Mouse (Mus musculus) embryonic facial prominence, embryonic 15.5 days (tissue): ENCODE measurements around the gene Gm11027. TPM values are rescaled to one million over a fixed set of nuclear protein-coding genes. Genes with fewer than 3 reads are reported as not detected.

ENCODE experiments used
- ATAC-seq: fragments of 200-750 bp; cut with Nextera tagmentation; 2 replicates; pipeline ENCODE4 v1.8.0; 2017; ENCODE audit warnings: low read depth, moderate TSS enrichment; ENCODE audit not compliant: insufficient number of reproducible peaks, low FRiP score, low TSS enrichment
- H3K27ac ChIP-seq: fragments of 300-500 bp; sonication (generic); replicated peaks from 2 replicates; pipeline ENCODE4 v1.5.1; 2015; ENCODE audit warnings: mild to moderate bottlenecking, inconsistent platforms
- H3K27me3 ChIP-seq: fragments of 300-500 bp; sonication (generic); 2 replicates; pipeline ENCODE4 v1.6.1; 2015; ENCODE audit warnings: inconsistent platforms
- H3K36me3 ChIP-seq: fragments of 300-500 bp; sonication (generic); 2 replicates; pipeline ENCODE4 v1.6.1; 2015; ENCODE audit warnings: mild to moderate bottlenecking, inconsistent platforms
- H3K4me1 ChIP-seq: fragments of 300-500 bp; sonication (generic); 2 replicates; pipeline ENCODE4 v1.6.1; 2015; ENCODE audit warnings: inconsistent platforms
- H3K4me2 ChIP-seq: fragments of 300-500 bp; sonication (generic); replicated peaks from 2 replicates; pipeline ENCODE4 v1.6.1; 2015; ENCODE audit warnings: mild to moderate bottlenecking, inconsistent platforms
- H3K4me3 ChIP-seq: fragments of 300-500 bp; sonication (generic); replicated peaks from 2 replicates; pipeline ENCODE4 v1.5.1; 2015; ENCODE audit warnings: mild to moderate bottlenecking, inconsistent platforms
- H3K9ac ChIP-seq: fragments of 300-500 bp; sonication (generic); 2 replicates; pipeline ENCODE4 v1.6.1; 2015; ENCODE audit warnings: inconsistent platforms
- H3K9me3 ChIP-seq: fragments of 300-500 bp; sonication (generic); replicated peaks from 2 replicates; pipeline ENCODE4 v1.6.1; 2016; ENCODE audit warnings: inconsistent platforms
- WGBS: fragments of 180-500 bp; shearing (Covaris S2); methylation state at CpG from one replicate; pipeline ENCODE4 v1.1.7; 2015; 5-methylcytosine and 5-hydroxymethylcytosine counted together
- microRNA-seq: library from miRNA; unstranded; fragments of <30 nt; microRNA quantifications from one replicate; pipeline ENCODE4, GENCODE M21; 2016; ENCODE audit warnings: borderline number of aligned reads
- polyA plus RNA-seq: library from polyadenylated mRNA; unstranded; fragments of >200 nt; fragmentation: Nextera tagmentation; extraction: Ambion mirVana; gene quantifications from 2 replicates; pipeline ENCODE4 v1.2.1, GENCODE M21; 2015

Gene Gm11027
- polyA plus RNA-seq, 1 experiment from 2014 or later, result not detected

DNA sequence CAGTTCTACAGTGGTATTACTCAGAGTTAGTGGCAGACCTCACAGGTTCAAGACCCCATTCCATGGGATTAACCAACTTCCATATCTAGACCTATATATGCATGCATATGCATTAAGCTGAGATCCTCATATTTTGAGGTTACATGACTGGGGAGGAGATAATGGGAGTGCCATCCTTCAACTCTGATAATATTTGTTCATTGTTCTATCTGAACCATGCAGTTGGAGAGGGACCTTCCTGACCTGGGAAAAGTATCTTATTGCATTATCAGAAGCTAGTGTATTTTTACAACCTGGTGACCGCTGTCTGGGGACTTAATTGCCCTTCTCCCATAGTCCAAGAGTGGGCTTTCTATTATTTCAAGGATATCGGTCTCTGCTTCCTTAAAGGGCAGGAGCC lies 33.4 kb downstream of the Gm11027 start:
- no peaks in the 10 kb centered on the region for H3K4me1 ChIP-seq
- no peak overlapping the region for H3K4me3 ChIP-seq
- WGBS, result 87% methylated on average over 2 of the region's 2 CpGs
- H3K4me2 ChIP-seq, result no peak overlapping the region
- H3K36me3 ChIP-seq, result no peaks in the 10 kb centered on the region
- no peak overlapping the region for H3K9ac ChIP-seq
- ATAC-seq, result no peak
- H3K9me3 ChIP-seq, result no peaks in the 10 kb centered on the region
- no peak overlapping the region for H3K27ac ChIP-seq
- H3K27me3 ChIP-seq, result no peaks in the 10 kb centered on the region

GRCm38 (mm10) chr12:116313816-116314215 lies 38.6 kb downstream of the Gm11027 start:
- Histone ChIP-seq H3K4me2 (no peak overlapping the region), H3K9ac (no peak overlapping the region), H3K27ac (no peak overlapping the region), H3K4me1 (no peaks in the 10 kb centered on the region), H3K9me3 (no peaks in the 10 kb centered on the region), H3K4me3 (no peak overlapping the region), H3K36me3 (no peaks in the 10 kb centered on the region), H3K27me3 (no peaks in the 10 kb centered on the region)
- no peak for ATAC-seq
- 88% methylated on average over 1 of the region's 1 CpGs for WGBS

DNA sequence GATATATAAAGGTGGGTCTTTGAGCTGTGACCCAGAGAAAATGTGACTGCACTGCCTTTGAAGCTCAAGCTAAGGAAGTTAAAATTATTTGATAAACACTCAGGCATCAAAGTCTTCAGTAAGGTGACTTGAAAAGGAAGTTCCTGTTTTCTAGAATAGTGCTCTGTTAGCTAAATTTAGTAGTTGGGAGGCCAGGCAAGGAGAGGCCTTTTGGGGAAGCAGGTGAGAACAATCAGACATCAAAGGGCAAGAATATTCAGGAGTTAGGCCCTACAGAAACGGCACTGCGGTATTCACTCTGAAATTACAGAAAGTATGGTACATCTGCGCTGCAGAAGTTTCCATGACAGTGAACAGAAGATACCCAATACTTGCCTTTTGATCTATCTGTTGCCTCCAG lies 40.3 kb downstream of the Gm11027 start:
- ATAC-seq, result no peak
- Histone ChIP-seq H3K4me3 (no peak overlapping the region), H3K9me3 (no peaks in the 10 kb centered on the region), H3K27ac (no peak overlapping the region), H3K36me3 (no peaks in the 10 kb centered on the region), H3K27me3 (no peaks in the 10 kb centered on the region), H3K4me1 (no peaks in the 10 kb centered on the region), H3K4me2 (no peak overlapping the region), H3K9ac (no peak overlapping the region)
- 60% methylated on average over 3 of the region's 3 CpGs for WGBS

GRCm38 (mm10) chr12:116317818-116318217 lies 42.6 kb downstream of the Gm11027 start:
- H3K4me1 ChIP-seq, result no peaks in the 10 kb centered on the region
- H3K9ac ChIP-seq, result no peak overlapping the region
- H3K4me3 ChIP-seq, result no peak overlapping the region
- H3K27me3 ChIP-seq, result no peaks in the 10 kb centered on the region
- H3K27ac ChIP-seq, result no peak overlapping the region
- no peak for ATAC-seq
- H3K4me2 ChIP-seq, result no peak overlapping the region
- H3K36me3 ChIP-seq, result no peaks in the 10 kb centered on the region
- H3K9me3 ChIP-seq, result no peaks in the 10 kb centered on the region
- WGBS, result 64% methylated on average over 1 of the region's 1 CpGs

Small RNA genes lying within 50 kb of the gene (microRNA-seq; reads per million reads assigned to microRNA genes)
- gene Gm23190, result not detected

Other genes with a start within 250 kb of the Gm11027 start
- gene Zfp386, start 227.7 kb upstream of the Gm11027 start, polyA plus RNA-seq, result 44.0 and 44.2 TPM in 2 replicates
- 1.8 and 2.6 TPM in 2 replicates for gene Vipr2, start 197.7 kb upstream of the Gm11027 start, polyA plus RNA-seq
- 31.4 and 32.9 TPM in 2 replicates for gene Wdr60, start 12.4 kb upstream of the Gm11027 start, polyA plus RNA-seq
- 20.3 and 21.7 TPM in 2 replicates for gene Esyt2, start 5.8 kb downstream of the Gm11027 start, polyA plus RNA-seq
- 28.5 and 32.4 TPM in 2 replicates for gene Ncapg2, start 130.0 kb downstream of the Gm11027 start, polyA plus RNA-seq
- 0.12 and 0.13 TPM in 2 replicates for gene Ptprn2, start 210.3 kb downstream of the Gm11027 start, polyA plus RNA-seq